Mouse (Mus musculus) spleen, adult 2 months (tissue): Measurements from ENCODE around the gene Smug1.

ENCODE experiments used
- CTCF ChIP-seq: fragments of 200-500 bp; IDR thresholded peaks from 2 replicates; pipeline ENCODE4 v1.5.1; 2011; ENCODE audit warnings: mild to moderate bottlenecking, inconsistent platforms; ENCODE audit not compliant: insufficient read depth, insufficient read length, insufficient replicate concordance; ENCODE audit errors: extremely low read depth
- POLR2A ChIP-seq: fragments of 200-500 bp; IDR thresholded peaks from 2 replicates; pipeline ENCODE4 v1.6.1; 2011; ENCODE audit warnings: low read depth, low read length, inconsistent platforms

DNA sequence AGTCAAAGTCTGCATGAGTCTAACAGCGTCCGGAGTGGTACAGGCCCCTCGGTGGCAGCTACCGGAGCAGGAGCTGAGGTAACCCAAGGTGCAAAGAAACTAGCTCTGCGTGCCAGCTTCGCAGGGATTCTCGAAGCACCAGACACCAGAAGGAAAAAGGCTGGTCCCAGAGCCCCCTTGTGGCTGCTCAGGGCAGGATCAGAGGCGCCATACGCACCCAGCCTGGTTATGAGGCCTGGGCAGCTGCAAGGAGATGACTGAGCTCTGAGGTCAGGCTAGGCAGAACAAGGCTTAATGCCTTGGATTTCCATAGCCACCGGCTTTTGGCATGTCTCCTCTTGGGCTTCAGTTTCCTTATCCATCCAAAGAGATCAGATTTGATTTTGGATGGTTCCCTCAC, 5.6 kb upstream of the Smug1 start:
- TF ChIP-seq CTCF (peak; percentile 73; the same call in 1 of the 2 replicates), POLR2A (no peak)
